Mouse (Mus musculus) embryonic facial prominence, embryonic 11.5 days (tissue): ENCODE measurements around the gene Tubb4b. TPM values are rescaled to one million over a fixed set of nuclear protein-coding genes. Genes with fewer than 3 reads are reported as not detected.

Experiments
- ATAC-seq: fragments of 200-750 bp; cut with Nextera tagmentation; replicated peaks from 2 replicates; pipeline ENCODE4 v1.8.0; 2017; ENCODE audit warnings: low read depth; ENCODE audit not compliant: insufficient number of reproducible peaks, low FRiP score, low TSS enrichment
- DNase-seq: peaks from one replicate; pipeline ENCODE4 v3.0.0-alpha.2; 2015; ENCODE audit warnings: low spot score
- H3K27ac ChIP-seq: fragments of 300-500 bp; sonication (generic); replicated peaks from 2 replicates; pipeline ENCODE4 v1.5.1; 2014; ENCODE audit warnings: mild to moderate bottlenecking, low read depth, low read length, control low read depth
- H3K27me3 ChIP-seq: fragments of 300-500 bp; sonication (generic); 2 replicates; pipeline ENCODE4 v1.6.1; 2014; ENCODE audit warnings: mild to moderate bottlenecking, low read length, moderate library complexity, mixed read lengths; ENCODE audit not compliant: control insufficient read depth, insufficient read depth
- H3K36me3 ChIP-seq: fragments of 300-500 bp; sonication (generic); replicated peaks from 2 replicates; pipeline ENCODE4 v1.6.1; 2014; ENCODE audit warnings: low read depth, mild to moderate bottlenecking, low read length, moderate library complexity, mixed read lengths; ENCODE audit not compliant: control insufficient read depth, insufficient read depth
- H3K4me1 ChIP-seq: fragments of 300-500 bp; sonication (generic); 2 replicates; pipeline ENCODE4 v1.6.1; 2014; ENCODE audit warnings: low read length, mixed read lengths; ENCODE audit not compliant: control insufficient read depth, insufficient read depth
- H3K4me2 ChIP-seq: fragments of 300-500 bp; sonication (generic); 2 replicates; pipeline ENCODE4 v1.6.1; 2014; ENCODE audit warnings: low read depth, mild to moderate bottlenecking, control low read depth, low read length, moderate library complexity
- H3K4me3 ChIP-seq: fragments of 300-500 bp; sonication (generic); 2 replicates; pipeline ENCODE4 v1.5.1; 2014; ENCODE audit warnings: low read depth, low read length, control low read depth
- H3K9ac ChIP-seq: fragments of 300-500 bp; sonication (generic); replicated peaks from 2 replicates; pipeline ENCODE4 v1.6.1; 2014; ENCODE audit warnings: mild to moderate bottlenecking, control low read depth, low read length
- H3K9me3 ChIP-seq: fragments of 300-500 bp; sonication (generic); replicated peaks from 2 replicates; pipeline ENCODE4 v1.6.1; 2016; ENCODE audit warnings: mild to moderate bottlenecking, low read length, inconsistent platforms, mixed read lengths; ENCODE audit not compliant: control insufficient read depth
- WGBS: fragments of 180-500 bp; shearing (Covaris S2); extraction: QIAGEN DNeasy Blood & Tissue Kit; methylation state at CpG from one replicate; pipeline ENCODE4 v1.1.7; 2014; 5-methylcytosine and 5-hydroxymethylcytosine counted together
- polyA plus RNA-seq: library from polyadenylated mRNA; unstranded; fragments of >200 nt; fragmentation: Nextera tagmentation; extraction: Ambion mirVana; gene quantifications from 2 replicates; pipeline ENCODE4 v1.2.1, GENCODE M21; 2014

The Tubb4b gene
- polyA plus RNA-seq, 1 experiment from 2014 or later = 456 TPM

- no peaks in the 10 kb centered on the region for H3K36me3 ChIP-seq
- no peak overlapping the region for H3K4me3 ChIP-seq
- peak overlapping the region; percentile 23; the same call in 1 of the 2 replicates for H3K4me2 ChIP-seq
- WGBS = 0% methylated on average over 7 of the region's 7 CpGs
- no peaks in the 10 kb centered on the region for H3K27me3 ChIP-seq
- peaks cover 2% of the 10 kb centered on the region; the same call in 1 of the 2 replicates for H3K4me1 ChIP-seq
- H3K27ac ChIP-seq = no peak overlapping the region
- ATAC-seq = no peak
- no peaks in the 10 kb centered on the region for H3K9me3 ChIP-seq
- H3K9ac ChIP-seq = 0 out of 2 replicates have a peak overlapping the region, but pooled peaks have one; percentile 18
- DNase-seq = peak; percentile 86
Observed at GRCm38 (mm10) chr2:25228431-25228889, 4.0 kb upstream of the Tubb4b start.

GRCm38 (mm10) chr2:25227406-25227805 lies 2.9 kb upstream of the Tubb4b start:
- Histone ChIP-seq H3K27me3 (no peaks in the 10 kb centered on the region), H3K9me3 (no peaks in the 10 kb centered on the region), H3K36me3 (no peaks in the 10 kb centered on the region), H3K4me1 (peaks cover 2% of the 10 kb centered on the region; the same call in 1 of the 2 replicates), H3K27ac (no peak overlapping the region), H3K4me3 (no peak overlapping the region), H3K9ac (no peak overlapping the region), H3K4me2 (no peak overlapping the region)
- DNase-seq (no peak), ATAC-seq (no peak)
- 88% methylated on average over 4 of the region's 4 CpGs for whole genome bisulfite sequencing

GRCm38 (mm10) chr2:25226864-25227263 lies 2.4 kb upstream of the Tubb4b start:
- no peak overlapping the region for H3K4me2 ChIP-seq
- no peak overlapping the region for H3K27ac ChIP-seq
- H3K4me3 ChIP-seq = no peak overlapping the region
- no peaks in the 10 kb centered on the region for H3K9me3 ChIP-seq
- ATAC-seq (no peak), DNase-seq (no peak)
- peaks cover 2% of the 10 kb centered on the region; the same call in 1 of the 2 replicates for H3K4me1 ChIP-seq
- H3K27me3 ChIP-seq = no peaks in the 10 kb centered on the region
- 81% methylated on average over 5 of the region's 5 CpGs for WGBS
- no peaks in the 10 kb centered on the region for H3K36me3 ChIP-seq
- H3K9ac ChIP-seq = no peak overlapping the region

GRCm38 (mm10) chr2:25225811-25226379 lies 1.4 kb upstream of the Tubb4b start:
- Histone ChIP-seq H3K9ac (no peak overlapping the region; the same call in 1 of the 2 replicates), H3K4me3 (no peak overlapping the region)
- 74% methylated on average over 8 of the region's 8 CpGs for WGBS

GRCm38 (mm10) chr2:25224766-25225752 lies 557 bp upstream of the Tubb4b start:
- DNase-seq = peak; percentile 99
- peak; percentile 97 for ATAC-seq
- Histone ChIP-seq H3K4me3 (peak overlapping the region; percentile 51), H3K9me3 (no peaks in the 10 kb centered on the region), H3K4me1 (peaks cover 2% of the 10 kb centered on the region; the same call in 1 of the 2 replicates), H3K36me3 (no peaks in the 10 kb centered on the region), H3K27ac (peak overlapping the region; percentile 97), H3K4me2 (peak overlapping the region; percentile 60), H3K27me3 (no peaks in the 10 kb centered on the region), H3K9ac (peak overlapping the region; percentile 67)
- WGBS = 2% methylated on average over 39 of the region's 41 CpGs

More at GRCm38 (mm10) chr2:25225811-25226379, 1.4 kb upstream of the Tubb4b start:
- no peaks in the 10 kb centered on the region for H3K9me3 ChIP-seq
- H3K36me3 ChIP-seq = no peaks in the 10 kb centered on the region
- peak overlapping the region; percentile 97; the same call in 1 of the 2 replicates for H3K27ac ChIP-seq
- H3K4me1 ChIP-seq = peaks cover 2% of the 10 kb centered on the region; the same call in 1 of the 2 replicates
- DNase-seq (no peak), ATAC-seq (no peak)
- peak overlapping the region; percentile 60 for H3K4me2 ChIP-seq
- no peaks in the 10 kb centered on the region for H3K27me3 ChIP-seq

GRCm38 (mm10) chr2:25223681-25224491 lies 616 bp downstream of the Tubb4b start:
- peak; percentile 24 for ATAC-seq
- no peaks in the 10 kb centered on the region for H3K36me3 ChIP-seq
- WGBS = under 1% methylated on average over 46 of the region's 53 CpGs
- peak overlapping the region; percentile 87 for H3K4me2 ChIP-seq
- no peaks in the 10 kb centered on the region for H3K27me3 ChIP-seq
- peak; percentile 65 for DNase-seq
- H3K9me3 ChIP-seq = no peaks in the 10 kb centered on the region
- H3K4me3 ChIP-seq = peak overlapping the region; percentile 78
- H3K9ac ChIP-seq = peak overlapping the region; percentile 75
- H3K27ac ChIP-seq = peak overlapping the region; percentile 85
- peaks cover 2% of the 10 kb centered on the region; the same call in 1 of the 2 replicates for H3K4me1 ChIP-seq

GRCm38 (mm10) chr2:25221331-25221772 lies 3.1 kb downstream of the Tubb4b start:
- Histone ChIP-seq H3K9me3 (no peaks in the 10 kb centered on the region), H3K4me3 (no peak overlapping the region), H3K4me1 (peaks cover 2% of the 10 kb centered on the region; the same call in 1 of the 2 replicates), H3K27ac (no peak overlapping the region), H3K9ac (no peak overlapping the region), H3K4me2 (no peak overlapping the region), H3K27me3 (no peaks in the 10 kb centered on the region), H3K36me3 (no peaks in the 10 kb centered on the region)
- 64% methylated on average over 5 of the region's 5 CpGs for WGBS
- ATAC-seq (no peak), DNase-seq (no peak)
